Mouse (Mus musculus) left cerebral cortex, postnatal 4 days (tissue): ENCODE data around the gene Slc12a3. TPM values are rescaled to one million over a fixed set of nuclear protein-coding genes. Genes with fewer than 3 reads are reported as not detected.

Experiments
- DNase-seq: peaks from one replicate; pipeline ENCODE4 v3.0.0-alpha.2; 2022
- intact Hi-C: fragments of 180-260 bp; cut with DNase I; formaldehyde crosslinking; loops from one replicate; pipeline ENCODE4 v1.15.1; 2025
- total RNA-seq, 2 experiments: library from RNA; stranded (reverse); gene quantifications; 2 replicates each; pipeline ENCODE4 v1.2.3; 2021

The Slc12a3 gene
- total RNA-seq, 2 experiments from 2014 or later: 0.28 to 0.54 TPM

DNA sequence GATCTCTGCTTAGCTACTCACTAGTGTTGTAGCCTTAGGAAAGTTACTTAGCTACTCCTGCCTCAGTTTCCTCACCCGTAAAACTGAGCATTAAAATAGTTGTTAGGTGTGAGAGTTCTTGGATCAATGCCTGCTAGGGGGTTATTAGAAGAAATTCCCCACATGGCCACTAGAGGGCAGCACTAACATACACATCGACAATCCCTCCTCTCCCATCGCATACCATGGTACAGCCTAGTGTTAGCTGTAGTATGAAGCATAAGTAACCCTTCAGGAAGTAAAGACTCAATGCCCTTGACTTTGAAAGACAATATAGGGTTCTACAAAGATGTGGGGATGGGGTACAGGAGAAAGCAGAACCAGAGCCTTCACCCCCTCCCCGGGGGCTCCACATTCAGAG lies 1.7 kb downstream of the Slc12a3 start:
- intact Hi-C loops: loop anchor here (10.0 kb wide), 1 partner anchor 254 kb away; no protein-coding TSS in a partner anchor
- DNase-seq: peak; percentile 35

DNA sequence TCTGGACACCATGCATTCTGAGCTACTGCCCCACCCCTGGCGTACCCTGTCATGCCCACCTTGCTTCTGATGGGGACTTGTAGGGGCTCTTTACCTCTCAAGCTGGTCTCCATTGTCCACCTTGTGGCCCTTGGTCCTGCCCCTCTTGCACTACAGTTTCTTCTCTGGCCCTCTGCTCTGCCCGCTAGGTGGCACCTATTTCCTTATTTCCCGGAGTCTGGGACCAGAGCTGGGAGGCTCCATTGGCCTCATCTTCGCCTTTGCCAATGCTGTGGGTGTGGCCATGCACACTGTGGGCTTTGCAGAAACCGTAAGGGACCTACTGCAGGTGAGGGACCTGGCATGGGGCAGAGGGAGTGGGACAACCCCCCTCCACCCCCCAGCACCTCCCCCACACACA lies 4.3 kb downstream of the Slc12a3 start:
- no peak for DNase-seq
- intact Hi-C loops: loop anchor here (10.0 kb wide), 1 partner anchor 251 kb away; no protein-coding TSS in a partner anchor

GRCm38 (mm10) chr8:94337559-94337958 lies 8.6 kb downstream of the Slc12a3 start:
- intact Hi-C loops: loop anchor here (10.0 kb wide), 1 partner anchor 247 kb away; no protein-coding TSS in a partner anchor
- DNase-seq: no peak

DNA sequence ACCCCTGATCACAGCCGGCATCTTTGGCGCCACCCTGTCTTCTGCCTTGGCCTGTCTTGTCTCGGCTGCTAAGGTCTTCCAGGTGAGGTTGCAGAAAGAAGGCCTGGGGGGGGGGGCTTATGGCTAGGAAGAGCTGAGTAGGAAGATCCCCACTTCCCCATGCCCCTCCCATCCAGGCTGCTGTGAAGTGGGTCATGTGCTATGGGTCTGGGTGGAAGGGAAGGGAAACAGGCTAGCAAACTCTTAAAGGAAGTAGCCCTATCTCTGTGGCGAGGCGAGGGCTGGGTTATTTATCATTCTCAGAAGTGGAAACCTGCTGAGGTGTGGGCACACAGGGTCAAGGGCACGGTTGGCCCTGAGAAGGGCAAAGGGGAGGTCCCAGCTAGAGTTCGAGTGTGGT lies 11.8 kb downstream of the Slc12a3 start:
- no peak for DNase-seq
- intact Hi-C loops: loop anchor here (5.0 kb wide), 2 partner anchors 57 to 152 kb away; no protein-coding TSS in a partner anchor

DNA sequence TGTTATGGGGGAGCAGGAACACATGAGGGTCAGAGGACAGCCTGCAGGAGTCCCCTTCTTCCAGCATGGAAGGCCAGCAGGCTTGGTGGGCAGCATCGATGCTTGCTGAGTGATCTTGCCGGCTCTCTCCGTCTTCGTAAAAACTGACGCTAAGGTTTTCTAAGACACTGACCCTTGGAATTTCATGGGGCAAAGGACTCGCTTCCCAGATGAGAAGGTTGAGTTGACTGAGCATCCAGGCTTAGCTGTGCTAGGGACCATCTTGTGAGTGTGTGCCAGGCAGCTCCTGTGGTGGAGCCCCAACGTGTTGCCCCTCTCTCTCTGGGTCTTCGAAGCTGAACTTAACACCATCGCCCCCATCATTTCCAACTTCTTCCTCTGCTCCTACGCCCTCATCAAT lies 13.7 kb downstream of the Slc12a3 start:
- no peak for DNase-seq

DNA sequence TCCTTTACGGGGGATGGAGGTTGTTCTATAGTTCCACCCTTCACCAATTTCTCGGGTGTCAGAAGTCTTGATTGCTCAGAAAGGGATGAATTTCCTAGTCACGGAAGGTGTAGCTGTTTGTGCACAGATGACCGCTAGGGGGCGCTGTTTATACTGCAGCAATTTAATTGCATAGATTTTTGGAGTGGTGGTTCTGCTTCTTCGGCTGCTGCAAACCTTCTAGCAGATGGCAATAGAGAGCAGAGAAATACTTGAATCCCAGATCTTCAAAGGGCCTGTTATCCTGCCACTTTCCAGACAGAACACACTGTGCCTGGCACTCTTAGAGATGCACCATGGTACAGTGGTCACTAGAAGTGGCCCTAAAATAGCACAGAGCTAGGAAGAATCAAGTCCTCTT lies 14.3 kb downstream of the Slc12a3 start:
- intact Hi-C loops: loop anchor here (5.0 kb wide), 2 partner anchors 54 to 149 kb away; no protein-coding TSS in a partner anchor
- peak; percentile 84 for DNase-seq

More for the DNA sequence above, 13.7 kb downstream of the Slc12a3 start:
- intact Hi-C loops: loop anchor here (5.0 kb wide), 2 partner anchors 55 to 150 kb away; no protein-coding TSS in a partner anchor

- DNase-seq: no peak
- intact Hi-C loops: loop anchor here (5.0 kb wide), 2 partner anchors 53 to 148 kb away; no protein-coding TSS in a partner anchor
Measured at GRCm38 (mm10) chr8:94343778-94344320, 14.8 kb downstream of the Slc12a3 start.

- no peak for DNase-seq
- intact Hi-C loops: no loop called here
Measured at GRCm38 (mm10) chr8:94345657-94346056, 16.7 kb downstream of the Slc12a3 start.

DNA sequence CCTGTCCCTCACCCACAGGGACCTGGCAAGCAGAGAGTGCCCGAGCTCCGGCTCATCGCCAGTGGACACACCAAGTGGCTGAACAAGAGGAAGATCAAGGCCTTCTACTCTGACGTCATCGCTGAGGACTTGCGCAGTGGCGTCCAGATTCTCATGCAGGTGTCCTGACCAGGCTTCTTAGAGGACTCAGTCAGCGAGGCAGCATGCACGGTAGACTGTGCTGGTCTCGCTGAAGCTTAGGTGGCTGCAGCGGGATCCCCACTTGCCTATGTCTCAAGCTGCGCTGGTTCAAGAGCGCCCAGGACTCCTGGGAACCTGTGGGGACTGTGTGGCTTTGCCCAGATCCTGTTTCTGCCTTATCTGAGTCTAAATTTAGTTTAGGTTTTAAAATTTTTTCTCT lies 17.3 kb downstream of the Slc12a3 start:
- DNase-seq: no peak
- intact Hi-C loops: no loop called here

DNA sequence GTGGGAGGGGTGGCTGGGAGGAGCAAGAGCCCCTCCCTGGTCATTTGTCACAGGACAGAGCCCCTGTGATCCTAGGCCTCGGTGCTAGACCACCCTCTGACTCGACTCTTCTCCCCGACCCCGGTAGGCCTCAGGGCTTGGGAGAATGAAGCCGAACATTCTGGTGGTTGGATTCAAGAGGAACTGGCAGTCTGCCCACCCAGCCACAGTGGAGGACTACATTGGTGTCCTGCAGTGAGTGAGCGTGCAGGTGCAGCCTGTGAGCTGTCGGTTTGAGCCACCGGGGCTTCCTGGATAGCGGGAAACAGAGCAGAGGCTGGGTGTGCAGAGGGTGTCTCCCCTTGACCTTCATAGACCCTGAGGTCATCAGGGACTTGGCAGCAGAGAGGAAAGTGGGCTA lies 19.4 kb downstream of the Slc12a3 start:
- DNase-seq: no peak
- intact Hi-C loops: no loop called here

GRCm38 (mm10) chr8:94354069-94354531 lies 25.1 kb downstream of the Slc12a3 start:
- intact Hi-C loops: no loop called here
- no peak for DNase-seq

- no peak for DNase-seq
- intact Hi-C loops: no loop called here
Measured at GRCm38 (mm10) chr8:94354571-94354970, 25.6 kb downstream of the Slc12a3 start.

DNA sequence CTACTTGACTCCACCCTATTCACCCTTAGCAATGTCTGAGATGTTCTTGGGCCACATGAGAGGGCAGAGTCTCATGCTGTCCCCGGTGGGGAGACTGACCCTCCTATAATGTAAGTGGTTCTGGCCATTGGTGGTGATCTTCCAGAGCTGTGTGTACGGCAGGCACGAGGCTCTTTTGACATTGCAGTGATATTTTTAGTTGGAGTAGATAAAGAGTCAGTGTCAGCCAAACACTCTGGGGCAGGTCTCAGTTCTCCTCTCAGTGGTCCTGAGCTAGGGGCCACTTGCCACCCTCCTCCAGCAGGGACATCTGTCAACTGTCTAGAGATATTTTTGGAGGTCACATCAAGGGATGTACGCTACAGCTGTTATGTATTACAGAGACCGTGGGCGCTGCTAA lies 28.2 kb downstream of the Slc12a3 start:
- no peak for DNase-seq
- intact Hi-C loops: no loop called here

GRCm38 (mm10) chr8:94358541-94358940 lies 29.5 kb downstream of the Slc12a3 start:
- intact Hi-C loops: no loop called here
- peak; percentile 86 for DNase-seq

GRCm38 (mm10) chr8:94361774-94362431 lies 32.9 kb downstream of the Slc12a3 start:
- intact Hi-C loops: no loop called here
- no peak for DNase-seq

DNA sequence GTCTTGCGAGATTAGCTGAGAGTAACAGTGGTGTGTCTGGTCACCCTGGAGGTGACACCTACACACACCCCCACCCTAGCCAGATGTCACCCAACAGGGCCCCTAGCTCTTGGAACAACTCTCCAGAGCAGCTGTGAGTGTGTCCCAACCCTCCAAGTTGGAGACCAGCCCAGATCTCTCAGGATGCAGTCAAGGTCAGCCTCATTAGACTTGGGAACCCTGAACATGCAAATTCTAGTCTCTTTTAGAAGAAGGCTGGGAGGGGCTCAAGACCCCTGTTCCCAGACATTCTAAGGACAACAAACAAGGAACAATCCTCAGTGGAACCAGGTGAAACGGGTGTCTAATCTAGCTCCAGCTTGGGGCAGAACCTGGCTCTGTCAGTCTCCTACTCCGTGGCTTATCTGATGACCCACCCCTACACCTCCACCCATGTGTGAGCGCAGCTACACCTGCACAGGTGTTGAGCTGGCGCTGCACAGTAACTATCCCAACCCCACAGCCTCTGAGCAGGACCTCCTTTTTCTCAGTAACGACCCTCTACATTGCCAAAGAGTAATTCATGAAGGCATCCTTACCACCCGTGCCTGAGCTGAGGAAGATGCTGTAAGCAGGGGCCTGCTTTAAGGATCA lies 33.7 kb downstream of the Slc12a3 start:
- intact Hi-C loops: no loop called here
- DNase-seq: no peak

- no peak for DNase-seq
- intact Hi-C loops: no loop called here
Measured at GRCm38 (mm10) chr8:94363288-94363688, 34.3 kb downstream of the Slc12a3 start.

- intact Hi-C loops: no loop called here
- no peak for DNase-seq
Measured at GRCm38 (mm10) chr8:94363906-94364305, 34.9 kb downstream of the Slc12a3 start.

DNA sequence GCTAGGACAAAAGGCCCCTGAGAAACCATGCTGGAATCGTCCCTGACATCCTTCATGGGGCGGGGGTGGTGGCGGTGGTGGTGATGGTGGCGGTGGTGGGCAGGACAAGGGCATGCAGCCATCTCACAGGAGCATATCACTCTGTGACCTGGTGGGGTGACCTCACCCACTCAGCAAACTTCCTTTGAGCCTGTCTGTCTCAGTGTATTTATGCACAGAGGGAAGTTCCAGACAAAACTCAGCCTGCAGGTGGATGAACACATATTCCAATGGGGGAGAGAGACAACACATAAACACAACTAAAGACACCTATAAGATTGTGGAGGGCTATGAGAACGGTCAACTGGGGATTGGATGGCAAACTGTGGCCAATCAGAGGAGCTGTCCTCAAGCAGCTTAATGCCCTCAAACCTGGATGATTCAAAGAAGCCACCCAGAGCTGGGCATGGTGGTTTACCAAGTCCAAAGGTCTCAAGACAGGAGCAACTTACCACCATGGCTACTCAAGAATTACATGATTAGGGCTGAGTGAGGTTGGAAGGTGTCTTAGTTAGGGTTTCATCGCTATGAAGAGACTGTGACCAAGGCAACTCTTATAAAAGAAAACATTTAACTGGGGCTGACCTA lies 35.8 kb downstream of the Slc12a3 start:
- DNase-seq: no peak
- intact Hi-C loops: no loop called here

GRCm38 (mm10) chr8:94365410-94365981 lies 36.5 kb downstream of the Slc12a3 start:
- no peak for DNase-seq
- intact Hi-C loops: no loop called here

- intact Hi-C loops: no loop called here
- DNase-seq: no peak
Measured at GRCm38 (mm10) chr8:94370839-94371238, 41.8 kb downstream of the Slc12a3 start.
